Mouse (Mus musculus): ENCODE data around the gene Sike1. TPM values are rescaled to one million over a fixed set of nuclear protein-coding genes. Genes with fewer than 3 reads are reported as not detected.

The Sike1 gene
- 40.5 and 42.9 TPM in 2 replicates for polyA plus RNA-seq (2014; fragmentation: Nextera tagmentation; extraction: Ambion mirVana)

DNA sequence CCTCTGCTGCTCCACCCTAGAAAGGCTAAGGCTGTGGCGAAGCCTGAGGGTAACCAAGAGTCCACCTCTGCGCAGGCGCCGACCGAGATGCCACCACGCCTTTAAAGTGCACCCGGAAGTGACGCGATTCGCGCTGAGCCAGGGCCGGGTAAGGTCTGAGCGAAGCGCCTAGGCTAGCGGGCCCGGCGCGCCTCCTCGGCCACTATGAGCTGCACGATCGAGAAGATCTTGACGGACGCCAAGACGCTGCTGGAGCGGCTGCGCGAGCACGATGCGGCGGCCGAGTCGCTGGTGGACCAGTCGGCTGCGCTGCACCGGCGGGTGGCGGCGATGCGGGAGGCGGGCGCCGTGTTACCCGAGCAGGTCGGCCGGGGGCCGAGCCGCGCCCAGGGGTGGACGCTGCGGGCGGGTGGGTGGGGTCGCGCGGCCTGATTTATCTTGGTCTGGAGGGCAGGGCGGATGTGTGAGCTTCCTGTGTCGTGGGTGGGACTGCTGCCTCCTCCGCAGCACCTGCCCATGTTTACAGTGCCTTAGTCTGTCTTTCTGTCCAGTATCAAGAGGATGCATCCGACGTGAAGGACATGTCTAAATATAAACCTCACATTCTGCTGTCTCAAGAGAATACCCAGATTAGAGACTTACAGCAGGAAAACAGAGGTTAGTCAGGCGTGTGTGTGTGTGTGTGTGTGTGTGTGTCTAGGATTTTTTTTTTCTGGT lies at the start of gene Sike1:
TSS of gene Sike1 (plus strand) at position 104 of the 717 bp plus-strand sequence.
- Histone ChIP-seq H3K4me2 (peak within 1 kb of the TSS; percentile 74), H3K27me3 (replicated peaks; ENCODE audit: control insufficient read depth, insufficient read depth, low read length) (no peaks in the 10 kb centered on the region), H3K9me3 (ENCODE audit: control insufficient read depth, low read length) (no peaks in the 10 kb centered on the region; the same call in 1 of the 2 replicates), H3K4me1 (replicated peaks; ENCODE audit: control insufficient read depth, insufficient read depth, low read length) (peaks cover 15% of the 10 kb centered on the region; the same call in 1 of the 2 replicates), H3K36me3 (ENCODE audit: control insufficient read depth, insufficient read depth, low read length) (peaks cover 10% of the 10 kb centered on the region), H3K9ac (ENCODE audit: low read depth, low read length) (peak within 1 kb of the TSS; percentile 69), H3K27ac (ENCODE audit: low read depth, low read length) (peak within 1 kb of the TSS; percentile 90), H3K4me3 (ENCODE audit: low read depth, low read length) (peak within 1 kb of the TSS; percentile 79)
- DNase-seq (ENCODE audit: low spot score) (peak; percentile 90), ATAC-seq (replicated peaks; ENCODE audit: low FRiP score) (peak; percentile 98)
- under 1% methylated on average over 57 of the region's 60 CpGs for WGBS

DNA sequence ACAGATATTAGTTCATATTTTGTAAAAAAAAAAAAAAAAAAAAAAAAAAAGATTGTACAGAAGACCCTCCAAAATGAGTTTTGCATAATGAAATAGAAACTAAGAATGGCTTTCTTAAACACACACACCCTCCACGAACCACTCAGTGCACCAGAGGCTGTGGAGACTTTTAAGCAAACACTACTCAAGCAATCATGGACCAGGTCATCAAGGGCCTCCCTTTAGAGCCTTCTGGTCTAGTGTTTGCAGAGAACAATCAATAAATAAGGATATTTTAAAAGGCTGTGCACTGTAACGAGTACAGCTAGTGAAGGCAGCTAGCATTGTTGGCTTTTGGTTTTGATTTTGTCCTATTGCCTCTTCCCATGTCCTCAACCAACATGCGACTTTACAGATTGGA lies 49.2 kb upstream of the Sike1 start:
- Histone ChIP-seq H3K4me3 (ENCODE audit: low read depth, low read length) (no peak overlapping the region), H3K9me3 (ENCODE audit: control insufficient read depth, low read length) (no peaks in the 10 kb centered on the region), H3K27me3 (replicated peaks; ENCODE audit: control insufficient read depth, insufficient read depth, low read length) (no peaks in the 10 kb centered on the region), H3K4me2 (no peak overlapping the region), H3K9ac (ENCODE audit: low read depth, low read length) (no peak overlapping the region), H3K27ac (ENCODE audit: low read depth, low read length) (no peak overlapping the region), H3K36me3 (ENCODE audit: control insufficient read depth, insufficient read depth, low read length) (no peaks in the 10 kb centered on the region), H3K4me1 (replicated peaks; ENCODE audit: control insufficient read depth, insufficient read depth, low read length) (no peaks in the 10 kb centered on the region)
- ATAC-seq (replicated peaks; ENCODE audit: low FRiP score) = no peak
- DNase-seq (ENCODE audit: low spot score) = no peak
- 73% methylated on average over 3 of the region's 3 CpGs for WGBS

DNA sequence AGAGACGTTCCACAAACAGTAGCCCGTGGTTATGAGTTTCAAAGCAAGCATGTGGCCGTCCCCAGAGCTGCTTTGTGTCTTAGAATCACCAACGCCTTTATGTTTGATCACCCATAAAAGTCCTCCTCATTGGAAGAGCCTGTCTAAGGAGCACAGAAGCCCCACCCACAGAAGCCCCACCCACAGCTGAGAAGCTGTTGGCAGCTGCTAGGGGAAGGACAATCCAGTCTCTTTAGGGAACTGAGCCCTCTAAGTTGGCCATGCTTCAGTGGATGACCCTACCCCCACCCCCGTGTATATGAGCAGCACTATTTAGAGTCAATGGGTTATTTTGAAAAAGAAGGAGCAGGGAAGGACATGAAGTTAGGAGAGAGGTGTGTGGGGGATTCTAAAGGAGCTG lies 48.6 kb upstream of the Sike1 start:
- no peak overlapping the region for H3K9ac ChIP-seq (ENCODE audit: low read depth, low read length)
- no peaks in the 10 kb centered on the region for H3K27me3 ChIP-seq (replicated peaks; ENCODE audit: control insufficient read depth, insufficient read depth, low read length)
- no peaks in the 10 kb centered on the region for H3K9me3 ChIP-seq (ENCODE audit: control insufficient read depth, low read length)
- DNase-seq (ENCODE audit: low spot score) (no peak), ATAC-seq (replicated peaks; ENCODE audit: low FRiP score) (no peak)
- H3K36me3 ChIP-seq (ENCODE audit: control insufficient read depth, insufficient read depth, low read length) = no peaks in the 10 kb centered on the region
- no peak overlapping the region for H3K27ac ChIP-seq (ENCODE audit: low read depth, low read length)
- WGBS = 66% methylated on average over 5 of the region's 5 CpGs
- no peak overlapping the region for H3K4me3 ChIP-seq (ENCODE audit: low read depth, low read length)
- H3K4me2 ChIP-seq = no peak overlapping the region
- H3K4me1 ChIP-seq (replicated peaks; ENCODE audit: control insufficient read depth, insufficient read depth, low read length) = no peaks in the 10 kb centered on the region

DNA sequence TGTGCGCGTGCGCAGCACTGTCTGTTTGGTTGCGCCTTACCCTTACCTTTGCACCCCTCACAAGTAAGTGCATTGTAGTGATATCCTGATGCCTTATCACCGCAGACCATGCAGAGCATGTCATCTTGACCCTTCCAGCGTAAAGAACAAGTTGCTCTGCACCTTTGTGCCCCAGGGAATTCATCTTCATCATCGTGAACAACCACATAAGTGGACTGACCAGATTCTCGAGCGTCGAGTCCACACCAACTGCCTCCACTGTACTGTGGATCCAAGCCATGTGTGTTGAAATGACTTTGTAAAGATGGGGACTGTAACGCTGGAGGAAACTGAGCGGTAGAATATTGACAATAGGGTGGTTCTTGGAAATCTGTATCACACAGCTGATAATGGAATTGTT lies 41.0 kb upstream of the Sike1 start:
- no peak overlapping the region for H3K4me3 ChIP-seq (ENCODE audit: low read depth, low read length)
- WGBS = 91% methylated on average over 12 of the region's 12 CpGs
- H3K9me3 ChIP-seq (ENCODE audit: control insufficient read depth, low read length) = no peaks in the 10 kb centered on the region
- H3K27me3 ChIP-seq (replicated peaks; ENCODE audit: control insufficient read depth, insufficient read depth, low read length) = no peaks in the 10 kb centered on the region
- H3K36me3 ChIP-seq (ENCODE audit: control insufficient read depth, insufficient read depth, low read length) = no peaks in the 10 kb centered on the region
- no peak overlapping the region for H3K4me2 ChIP-seq
- H3K27ac ChIP-seq (ENCODE audit: low read depth, low read length) = no peak overlapping the region
- DNase-seq (ENCODE audit: low spot score) (no peak), ATAC-seq (replicated peaks; ENCODE audit: low FRiP score) (no peak)
- no peaks in the 10 kb centered on the region for H3K4me1 ChIP-seq (replicated peaks; ENCODE audit: control insufficient read depth, insufficient read depth, low read length)
- no peak overlapping the region for H3K9ac ChIP-seq (ENCODE audit: low read depth, low read length)

DNA sequence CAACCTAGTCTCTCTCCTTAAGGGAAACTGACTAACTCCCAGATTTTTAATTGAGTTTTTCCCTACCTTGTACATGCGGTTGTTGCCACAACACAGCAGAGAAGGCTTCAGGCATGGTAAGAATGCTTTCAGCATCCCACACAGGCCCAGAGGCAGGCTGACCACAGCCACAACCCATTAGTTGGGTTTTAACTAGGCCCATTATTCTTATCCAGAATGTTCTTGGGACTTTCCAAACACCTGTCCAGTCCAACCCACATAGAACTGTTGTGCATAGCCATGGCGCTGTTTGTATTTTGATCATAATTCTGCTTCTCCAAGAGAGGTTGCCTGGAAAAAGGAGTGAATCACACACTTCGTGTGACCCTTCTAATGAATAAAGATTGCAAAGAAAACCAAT lies 40.4 kb upstream of the Sike1 start:
- no peak for ATAC-seq (replicated peaks; ENCODE audit: low FRiP score)
- WGBS = 83% methylated on average over 3 of the region's 3 CpGs
- Histone ChIP-seq H3K4me2 (no peak overlapping the region), H3K9ac (ENCODE audit: low read depth, low read length) (no peak overlapping the region), H3K27ac (ENCODE audit: low read depth, low read length) (no peak overlapping the region), H3K27me3 (replicated peaks; ENCODE audit: control insufficient read depth, insufficient read depth, low read length) (no peaks in the 10 kb centered on the region), H3K4me3 (ENCODE audit: low read depth, low read length) (no peak overlapping the region), H3K4me1 (replicated peaks; ENCODE audit: control insufficient read depth, insufficient read depth, low read length) (no peaks in the 10 kb centered on the region), H3K9me3 (ENCODE audit: control insufficient read depth, low read length) (no peaks in the 10 kb centered on the region), H3K36me3 (ENCODE audit: control insufficient read depth, insufficient read depth, low read length) (no peaks in the 10 kb centered on the region)
- no peak for DNase-seq (ENCODE audit: low spot score)

DNA sequence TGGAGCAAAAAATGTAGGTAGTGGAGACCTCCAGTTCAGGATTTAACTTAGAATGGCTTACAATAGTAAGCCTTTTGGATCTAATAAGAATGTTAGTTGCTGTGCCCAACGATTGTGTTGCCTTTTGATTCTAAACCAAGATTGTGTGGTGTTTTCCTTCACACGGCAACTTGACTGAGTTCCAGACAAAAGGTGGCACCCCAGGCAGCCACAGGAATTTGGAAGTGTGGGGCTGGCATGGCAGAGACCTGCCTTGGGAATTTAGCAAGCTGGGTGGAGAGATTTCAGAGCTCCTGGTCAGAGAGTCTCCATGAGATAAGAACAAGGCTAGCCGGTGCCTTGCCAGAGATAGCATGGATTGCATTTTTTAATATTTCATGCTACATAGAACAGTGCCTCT lies 39.9 kb upstream of the Sike1 start:
- no peaks in the 10 kb centered on the region for H3K9me3 ChIP-seq (ENCODE audit: control insufficient read depth, low read length)
- no peak overlapping the region for H3K4me2 ChIP-seq
- H3K9ac ChIP-seq (ENCODE audit: low read depth, low read length) = no peak overlapping the region
- no peaks in the 10 kb centered on the region for H3K36me3 ChIP-seq (ENCODE audit: control insufficient read depth, insufficient read depth, low read length)
- no peak overlapping the region for H3K27ac ChIP-seq (ENCODE audit: low read depth, low read length)
- WGBS = 45% methylated on average over 3 of the region's 3 CpGs
- no peak for ATAC-seq (replicated peaks; ENCODE audit: low FRiP score)
- no peaks in the 10 kb centered on the region for H3K27me3 ChIP-seq (replicated peaks; ENCODE audit: control insufficient read depth, insufficient read depth, low read length)
- no peak for DNase-seq (ENCODE audit: low spot score)
- H3K4me1 ChIP-seq (replicated peaks; ENCODE audit: control insufficient read depth, insufficient read depth, low read length) = no peaks in the 10 kb centered on the region
- H3K4me3 ChIP-seq (ENCODE audit: low read depth, low read length) = no peak overlapping the region

DNA sequence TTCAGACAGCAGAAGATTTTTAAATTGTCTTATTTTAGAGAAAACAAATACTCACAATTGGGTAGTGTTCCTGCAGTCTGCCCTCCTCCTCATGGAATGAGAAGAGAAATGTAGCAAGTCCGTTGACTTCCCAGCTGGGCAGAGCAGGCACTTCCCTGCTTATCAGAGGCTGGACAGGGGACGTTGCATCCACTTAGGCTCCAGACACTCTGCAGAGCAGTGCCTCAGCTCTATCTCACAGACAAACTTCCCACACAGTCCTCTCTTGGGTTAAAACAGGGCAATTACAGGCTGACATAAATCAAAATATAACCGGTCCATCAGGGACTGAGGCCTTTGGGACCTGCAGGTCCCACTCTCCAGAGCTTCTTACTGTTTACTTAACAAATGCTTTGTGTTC lies 31.5 kb upstream of the Sike1 start, which contains the start of gene Nr1h5:
TSS of gene Nr1h5 (minus strand) at position 101 of the 400 bp plus-strand sequence.
- Histone ChIP-seq H3K27me3 (replicated peaks; ENCODE audit: control insufficient read depth, insufficient read depth, low read length) (no peaks in the 10 kb centered on the region), H3K9ac (ENCODE audit: low read depth, low read length) (no peak within 1 kb of the TSS), H3K9me3 (ENCODE audit: control insufficient read depth, low read length) (no peaks in the 10 kb centered on the region), H3K27ac (ENCODE audit: low read depth, low read length) (no peak within 1 kb of the TSS), H3K4me2 (no peak within 1 kb of the TSS), H3K4me1 (replicated peaks; ENCODE audit: control insufficient read depth, insufficient read depth, low read length) (no peaks in the 10 kb centered on the region), H3K36me3 (ENCODE audit: control insufficient read depth, insufficient read depth, low read length) (no peaks in the 10 kb centered on the region), H3K4me3 (ENCODE audit: low read depth, low read length) (no peak within 1 kb of the TSS; the same call in 1 of the 2 replicates)
- WGBS = 30% methylated on average over 3 of the region's 3 CpGs
- DNase-seq (ENCODE audit: low spot score) (no peak), ATAC-seq (replicated peaks; ENCODE audit: low FRiP score) (no peak; the same call in 1 of the 2 replicates)

DNA sequence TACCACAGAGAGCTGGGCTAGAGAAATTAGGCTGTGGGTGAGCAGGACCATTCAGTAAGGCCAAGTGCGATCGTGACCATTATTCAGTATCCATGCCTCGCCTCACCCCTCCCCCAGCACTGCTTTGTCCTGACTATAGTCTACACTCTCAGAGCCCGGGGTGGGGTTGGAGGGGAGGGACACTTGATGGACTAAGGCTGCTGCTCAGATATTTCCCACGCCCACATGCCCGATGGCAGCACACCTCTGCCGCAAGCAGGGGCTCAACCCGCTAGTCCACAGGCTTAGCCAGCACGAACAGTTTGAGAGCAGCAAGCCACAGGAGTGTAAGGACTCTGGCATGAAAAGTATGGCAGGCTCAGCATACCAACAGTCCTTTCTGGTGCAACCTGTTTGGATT lies 25.4 kb upstream of the Sike1 start:
- 82% methylated on average over 9 of the region's 9 CpGs for WGBS
- Histone ChIP-seq H3K36me3 (ENCODE audit: control insufficient read depth, insufficient read depth, low read length) (no peaks in the 10 kb centered on the region), H3K4me3 (ENCODE audit: low read depth, low read length) (no peak overlapping the region), H3K9ac (ENCODE audit: low read depth, low read length) (no peak overlapping the region), H3K27me3 (replicated peaks; ENCODE audit: control insufficient read depth, insufficient read depth, low read length) (no peaks in the 10 kb centered on the region), H3K9me3 (ENCODE audit: control insufficient read depth, low read length) (no peaks in the 10 kb centered on the region), H3K4me1 (replicated peaks; ENCODE audit: control insufficient read depth, insufficient read depth, low read length) (no peaks in the 10 kb centered on the region), H3K27ac (ENCODE audit: low read depth, low read length) (no peak overlapping the region), H3K4me2 (no peak overlapping the region)
- no peak for ATAC-seq (replicated peaks; ENCODE audit: low FRiP score)
- DNase-seq (ENCODE audit: low spot score) = no peak

DNA sequence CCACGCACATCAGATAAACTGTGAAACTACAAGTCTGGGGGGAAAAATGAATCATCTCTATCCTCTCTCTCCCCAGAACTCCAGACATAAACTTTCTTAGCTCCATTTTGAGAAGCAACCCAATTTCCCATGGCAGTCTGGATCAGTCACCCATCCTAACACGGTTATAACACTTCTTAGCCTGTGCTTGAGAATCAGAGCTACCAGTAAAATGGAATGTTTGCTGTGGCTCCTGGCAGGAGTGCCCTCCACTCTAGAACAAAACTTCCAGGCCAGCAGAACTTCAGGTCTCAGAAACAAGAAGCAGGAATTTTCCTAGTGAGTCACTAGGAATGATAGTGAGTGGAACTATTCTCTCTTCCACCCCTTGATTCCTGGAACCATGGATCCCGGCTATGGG lies 25.0 kb upstream of the Sike1 start:
- H3K4me1 ChIP-seq (replicated peaks; ENCODE audit: control insufficient read depth, insufficient read depth, low read length) = no peaks in the 10 kb centered on the region
- H3K36me3 ChIP-seq (ENCODE audit: control insufficient read depth, insufficient read depth, low read length) = no peaks in the 10 kb centered on the region
- H3K27ac ChIP-seq (ENCODE audit: low read depth, low read length) = no peak overlapping the region
- H3K4me3 ChIP-seq (ENCODE audit: low read depth, low read length) = no peak overlapping the region
- 73% methylated on average over 3 of the region's 3 CpGs for WGBS
- H3K9me3 ChIP-seq (ENCODE audit: control insufficient read depth, low read length) = no peaks in the 10 kb centered on the region
- no peak overlapping the region for H3K4me2 ChIP-seq
- H3K27me3 ChIP-seq (replicated peaks; ENCODE audit: control insufficient read depth, insufficient read depth, low read length) = no peaks in the 10 kb centered on the region
- DNase-seq (ENCODE audit: low spot score) = no peak
- ATAC-seq (replicated peaks; ENCODE audit: low FRiP score) = no peak
- no peak overlapping the region for H3K9ac ChIP-seq (ENCODE audit: low read depth, low read length)
